Mouse (Mus musculus): ENCODE data around the gene Pank3. TPM values are rescaled to one million over a fixed set of nuclear protein-coding genes. Genes with fewer than 3 reads are reported as not detected.
"Not testable (repeated sequence)": the region's sequence is repeated elsewhere in the genome, so short reads cannot be mapped to it uniquely, and the experiment has no call there.

Pank3 gene
- total RNA-seq, 4 experiments from 2014 or later: 15.8 to 18.8 (median 18.4) TPM

- no peak for DNase-seq (ENCODE audit: low spot score)
Measured at GRCm38 (mm10) chr11:35776452-35776851, 7.2 kb downstream of the Pank3 start.

GRCm38 (mm10) chr11:35780336-35780735 lies 11.1 kb downstream of the Pank3 start:
- no peak for DNase-seq (ENCODE audit: low spot score)

- DNase-seq (ENCODE audit: low spot score): no peak
Measured at GRCm38 (mm10) chr11:35782444-35782843, 13.2 kb downstream of the Pank3 start.

GRCm38 (mm10) chr11:35783038-35783437 lies 13.8 kb downstream of the Pank3 start:
- DNase-seq (ENCODE audit: low spot score): no peak

DNA sequence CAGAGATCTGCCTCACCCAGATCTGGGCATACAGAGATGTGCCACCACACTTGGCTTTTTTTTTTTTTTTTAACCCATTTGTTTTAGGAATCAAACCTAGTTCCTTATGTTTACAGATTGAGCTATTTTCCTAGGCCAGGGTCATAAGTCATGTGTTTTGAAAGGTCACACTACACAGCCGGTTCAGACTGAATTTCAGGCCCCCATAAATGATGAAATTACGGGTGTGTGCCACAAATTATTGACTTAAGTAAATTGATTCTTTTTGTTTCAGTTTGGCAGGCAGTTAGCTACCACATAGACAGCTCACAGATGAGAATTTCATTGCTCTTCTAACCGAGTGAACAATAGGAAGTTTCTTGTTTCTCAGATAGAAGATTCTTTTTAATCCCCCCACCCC lies 14.7 kb downstream of the Pank3 start:
- DNase-seq (ENCODE audit: low spot score): no peak

DNA sequence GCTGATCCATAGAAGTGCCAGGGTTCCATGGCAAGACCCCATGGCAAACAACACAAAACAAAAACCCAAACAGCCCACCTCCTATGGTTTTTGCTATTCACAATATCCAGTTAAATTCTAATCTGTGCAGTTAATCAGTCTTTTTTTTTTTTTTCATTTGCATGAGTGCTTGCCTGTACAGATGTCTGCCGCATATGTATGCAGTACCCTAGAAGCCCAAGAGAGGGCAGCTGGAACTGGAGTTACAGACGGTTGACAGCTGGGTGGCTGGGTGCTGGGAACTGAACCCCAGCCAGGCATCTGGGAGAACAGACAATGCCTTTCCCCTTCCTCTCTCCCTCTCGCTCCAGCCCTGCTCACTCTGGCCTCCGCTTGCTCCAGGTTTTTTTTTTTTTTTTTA lies 15.3 kb downstream of the Pank3 start:
- DNase-seq (ENCODE audit: low spot score): no peak

- no peak for DNase-seq (ENCODE audit: low spot score)
Measured at GRCm38 (mm10) chr11:35788443-35788842, 19.2 kb downstream of the Pank3 start.

DNA sequence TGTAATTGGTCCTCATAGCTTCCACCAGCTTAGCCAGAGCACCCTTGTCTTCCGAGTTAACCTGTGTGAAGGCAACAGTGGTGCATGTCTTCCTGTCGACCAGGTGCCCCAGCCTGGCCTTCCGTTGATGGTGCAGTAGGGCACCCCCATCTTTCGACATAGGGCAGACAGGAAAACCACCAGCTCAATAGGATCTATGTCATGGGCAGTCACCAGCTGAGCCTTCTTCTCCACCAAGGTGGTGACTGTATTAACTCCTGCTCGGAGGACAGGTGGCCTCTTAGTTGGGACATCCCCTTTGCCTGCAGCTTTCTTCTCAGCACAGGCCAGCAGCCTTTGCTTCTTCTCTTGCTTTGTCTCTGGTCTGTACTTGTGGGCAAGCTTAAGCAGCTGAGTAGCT lies 23.5 kb downstream of the Pank3 start:
- not testable (repeated sequence) for DNase-seq (ENCODE audit: low spot score)

GRCm38 (mm10) chr11:35797751-35798494 lies 28.6 kb downstream of the Pank3 start:
- DNase-seq (ENCODE audit: low spot score): no peak

DNA sequence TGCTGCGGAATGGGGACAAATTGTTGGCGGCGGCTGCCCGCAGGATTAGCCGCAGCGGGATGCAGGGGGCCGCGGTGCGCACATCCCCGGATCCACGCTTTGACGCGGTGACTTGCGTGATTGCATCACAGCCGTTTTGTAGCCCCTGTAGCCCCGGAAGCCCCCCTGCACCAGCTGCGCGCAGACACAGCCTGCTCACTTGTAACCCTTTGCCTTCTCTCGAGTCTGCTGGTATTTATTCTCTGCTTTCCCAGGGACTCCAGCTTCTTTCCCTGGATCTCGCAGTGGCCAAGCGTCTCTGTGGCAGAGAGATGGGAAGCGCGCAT lies 29.2 kb downstream of the Pank3 start:
- DNase-seq (ENCODE audit: low spot score): no peak

DNA sequence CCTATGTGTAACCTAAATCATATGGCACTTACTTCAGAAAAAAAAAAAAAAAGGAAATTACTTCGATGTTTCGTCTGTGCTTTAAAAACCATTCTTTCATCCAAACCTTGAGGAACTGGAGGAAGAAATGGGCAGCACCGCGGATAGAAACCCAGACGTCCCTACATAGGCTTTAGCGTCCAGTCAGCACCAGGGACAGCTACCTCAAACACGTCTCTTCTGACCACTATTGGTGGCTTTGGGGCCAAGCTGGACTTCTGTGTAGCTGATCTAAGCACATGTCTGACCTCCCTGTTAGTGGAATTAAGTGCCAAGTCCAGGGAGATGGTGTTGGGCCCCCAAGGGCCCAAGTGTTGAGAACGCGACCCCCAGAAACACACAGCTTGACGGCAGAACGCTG lies 29.6 kb downstream of the Pank3 start, which contains the start of gene Fbll1:
Gene Fbll1 (minus strand): TSS at position 11 of the 400 bp plus-strand sequence.
- DNase-seq (ENCODE audit: low spot score): no peak

DNA sequence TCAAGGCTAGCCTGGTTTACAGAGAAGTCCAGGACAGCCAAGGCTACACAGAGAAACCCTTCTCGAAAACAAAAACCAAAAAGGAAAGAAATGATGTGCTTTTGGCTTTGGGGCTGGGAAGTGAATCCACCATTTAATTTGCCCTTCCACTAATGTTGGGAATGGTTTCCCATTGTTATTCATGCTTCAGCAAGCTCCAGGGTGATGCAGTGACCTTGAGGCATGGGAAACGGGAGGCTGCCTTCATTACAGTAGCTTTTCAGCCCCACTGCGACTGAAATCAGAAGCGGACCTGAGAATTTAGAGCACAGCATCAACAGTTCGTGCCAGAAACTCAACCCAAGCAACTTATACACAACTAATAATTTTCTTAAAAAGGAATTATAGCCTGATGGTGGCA lies 32.0 kb downstream of the Pank3 start:
- no peak for DNase-seq (ENCODE audit: low spot score)

DNA sequence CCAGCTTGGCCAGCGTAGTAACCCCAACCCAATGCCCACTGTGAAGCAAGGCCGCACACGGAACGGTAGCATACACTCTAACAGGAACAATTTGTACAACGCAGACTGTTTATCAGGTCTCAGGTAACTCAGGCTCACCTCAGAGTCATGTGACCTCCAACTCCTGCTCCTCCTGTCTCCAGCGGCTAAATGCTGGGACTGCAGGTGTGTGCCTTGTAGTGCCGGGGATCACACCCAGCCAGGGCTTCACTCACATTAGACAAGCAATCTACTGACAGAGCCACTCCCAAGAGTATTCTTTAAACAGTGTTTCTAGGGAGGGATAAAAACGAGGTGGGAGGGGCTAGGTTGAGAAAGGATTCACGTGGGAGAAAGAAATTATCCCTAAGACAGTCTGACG lies 42.2 kb downstream of the Pank3 start:
- DNase-seq (ENCODE audit: low spot score): no peak

DNA sequence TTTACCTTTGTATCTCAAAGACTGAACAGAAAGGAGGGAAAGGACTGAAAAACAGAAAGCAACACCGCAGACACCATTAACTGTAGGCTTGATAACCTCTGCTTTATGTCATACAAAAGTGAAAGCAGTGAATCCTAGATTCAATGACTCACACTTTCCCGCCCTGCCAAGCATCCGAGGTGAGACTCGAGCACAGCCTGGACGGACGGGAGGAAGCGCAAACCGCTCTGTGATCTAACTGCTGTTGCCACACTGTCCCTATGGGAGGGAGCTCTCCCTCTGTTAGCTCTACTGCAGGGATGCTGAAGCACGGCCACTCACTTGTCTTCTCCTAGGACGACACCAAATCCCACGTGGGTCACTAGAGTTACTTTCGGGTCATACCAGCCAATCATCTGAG lies 47.0 kb downstream of the Pank3 start:
- no peak for DNase-seq (ENCODE audit: low spot score)

GRCm38 (mm10) chr11:35827714-35828113 lies 58.4 kb downstream of the Pank3 start:
- no peak for DNase-seq (ENCODE audit: low spot score)

DNA sequence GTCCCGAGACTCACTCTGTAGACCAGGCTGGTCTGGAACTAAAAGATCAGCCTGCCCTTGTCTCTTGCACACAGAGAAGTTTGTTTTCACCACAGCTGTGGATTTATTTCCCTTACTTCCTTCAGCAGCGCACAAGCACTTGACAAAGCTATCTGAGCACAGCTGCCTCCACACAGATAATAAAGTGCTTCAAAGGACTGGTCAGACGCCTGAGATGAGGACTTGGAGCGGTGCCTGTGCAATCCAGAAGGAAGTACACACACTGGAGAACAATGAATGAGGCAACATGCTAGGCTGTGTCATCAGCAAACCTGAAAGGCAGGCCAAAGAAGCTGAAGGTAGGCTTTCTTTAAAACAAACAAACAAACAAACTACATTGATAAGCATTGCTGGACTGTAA lies 62.9 kb downstream of the Pank3 start:
- no peak for DNase-seq (ENCODE audit: low spot score)

DNA sequence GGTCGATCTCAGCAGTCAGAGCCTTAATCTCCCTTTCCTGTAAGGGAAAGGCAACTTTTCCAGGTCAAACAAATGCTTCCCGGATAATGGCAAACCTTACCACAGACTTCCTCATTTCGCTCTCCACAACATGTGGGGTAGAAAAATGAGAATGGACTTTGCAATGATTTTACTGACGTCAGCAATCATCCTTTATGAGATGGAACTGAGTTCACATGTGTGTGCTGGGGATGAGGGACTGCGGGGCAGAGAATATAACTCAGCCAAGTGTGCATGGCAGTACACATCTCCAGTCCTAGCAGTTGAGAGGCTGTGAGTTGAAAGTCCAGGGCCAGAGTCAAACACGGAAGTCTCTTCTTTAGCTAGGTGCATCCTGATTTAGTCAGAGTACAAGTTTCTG lies 64.0 kb downstream of the Pank3 start:
- no peak for DNase-seq (ENCODE audit: low spot score)

DNA sequence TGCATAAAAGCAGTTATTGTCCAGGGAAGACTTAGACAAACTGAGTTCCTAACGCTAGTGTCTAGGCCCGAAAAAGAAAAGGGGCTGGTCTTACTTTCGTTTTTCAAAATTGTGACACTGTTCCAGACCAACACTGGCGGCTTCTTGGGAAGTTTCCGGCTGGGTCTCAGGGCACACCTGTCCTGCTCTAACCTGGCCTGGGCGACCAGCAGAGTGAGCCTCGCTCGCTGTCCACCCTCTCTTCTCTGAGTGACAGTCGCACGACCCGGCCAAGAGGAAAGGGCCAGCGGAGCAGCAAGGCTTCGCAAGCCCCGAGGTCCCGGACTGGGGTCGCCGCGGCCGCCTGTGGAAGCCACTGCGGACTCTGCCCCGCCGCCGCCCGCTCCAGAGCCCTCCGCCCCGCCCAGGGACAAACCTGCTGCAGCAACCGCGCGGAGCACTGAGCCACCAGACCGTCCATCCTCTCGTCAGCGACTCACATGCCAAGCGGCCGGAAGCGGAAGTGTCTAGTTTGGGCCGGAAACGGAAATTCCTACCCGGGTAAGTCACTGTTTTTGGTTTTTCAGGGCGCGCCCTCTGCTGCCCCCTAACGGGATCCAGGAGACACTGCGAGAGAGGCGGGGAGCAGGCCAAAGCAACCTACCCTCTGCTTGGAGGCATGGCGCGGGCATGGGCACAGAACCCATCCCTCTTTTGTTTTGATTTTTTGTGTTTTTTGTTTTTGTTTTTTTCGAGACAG lies 64.9 kb downstream of the Pank3 start, which contains the start of gene Rars:
Gene Rars (minus strand): TSS at position 485 of the 739 bp plus-strand sequence.
- peak; percentile 97 for DNase-seq (ENCODE audit: low spot score)

DNA sequence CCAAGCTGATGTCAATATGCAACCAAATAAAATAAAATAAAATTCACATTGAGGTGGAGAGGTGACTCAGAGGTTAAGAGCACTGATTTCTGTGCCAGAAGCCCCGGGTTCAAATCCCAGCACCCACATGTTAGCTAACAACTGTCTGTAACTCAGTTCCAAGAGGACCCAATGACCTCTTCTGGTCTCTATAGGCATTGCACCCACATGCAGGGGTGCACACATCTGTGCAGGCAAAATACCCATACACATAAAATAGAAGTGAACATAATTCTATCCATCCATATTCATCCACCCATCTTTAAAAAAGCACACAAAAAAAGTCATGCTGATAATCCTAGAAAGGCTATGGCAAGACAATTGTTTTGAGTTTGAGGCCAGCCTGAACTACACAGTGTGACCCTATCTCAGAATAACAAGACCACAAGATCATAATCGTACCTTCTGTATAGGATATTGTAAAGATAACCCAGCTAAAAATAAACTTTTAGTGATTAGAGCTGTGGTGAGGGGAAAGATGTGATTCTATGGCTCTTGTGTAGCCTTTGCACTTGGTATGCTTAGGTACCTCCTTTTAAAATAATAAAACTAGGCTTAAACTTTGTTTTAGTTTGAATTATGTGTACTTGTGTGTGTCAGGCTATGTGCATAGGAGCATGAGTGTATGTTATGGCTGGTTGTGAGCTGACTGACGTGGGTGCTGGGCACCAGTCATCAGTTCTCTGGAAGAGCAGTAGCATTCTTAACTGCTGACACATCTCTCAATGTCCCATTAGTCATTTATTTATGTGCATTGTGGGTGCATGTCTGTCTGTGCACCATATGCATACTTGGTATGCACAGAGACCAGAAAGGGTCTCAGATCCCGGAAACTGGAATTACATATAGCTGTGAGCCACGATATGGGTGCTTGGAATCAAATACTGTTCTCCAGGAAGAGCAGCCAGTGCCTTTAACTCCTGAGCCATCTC lies 68.2 kb downstream of the Pank3 start:
- DNase-seq (ENCODE audit: low spot score): no peak

DNA sequence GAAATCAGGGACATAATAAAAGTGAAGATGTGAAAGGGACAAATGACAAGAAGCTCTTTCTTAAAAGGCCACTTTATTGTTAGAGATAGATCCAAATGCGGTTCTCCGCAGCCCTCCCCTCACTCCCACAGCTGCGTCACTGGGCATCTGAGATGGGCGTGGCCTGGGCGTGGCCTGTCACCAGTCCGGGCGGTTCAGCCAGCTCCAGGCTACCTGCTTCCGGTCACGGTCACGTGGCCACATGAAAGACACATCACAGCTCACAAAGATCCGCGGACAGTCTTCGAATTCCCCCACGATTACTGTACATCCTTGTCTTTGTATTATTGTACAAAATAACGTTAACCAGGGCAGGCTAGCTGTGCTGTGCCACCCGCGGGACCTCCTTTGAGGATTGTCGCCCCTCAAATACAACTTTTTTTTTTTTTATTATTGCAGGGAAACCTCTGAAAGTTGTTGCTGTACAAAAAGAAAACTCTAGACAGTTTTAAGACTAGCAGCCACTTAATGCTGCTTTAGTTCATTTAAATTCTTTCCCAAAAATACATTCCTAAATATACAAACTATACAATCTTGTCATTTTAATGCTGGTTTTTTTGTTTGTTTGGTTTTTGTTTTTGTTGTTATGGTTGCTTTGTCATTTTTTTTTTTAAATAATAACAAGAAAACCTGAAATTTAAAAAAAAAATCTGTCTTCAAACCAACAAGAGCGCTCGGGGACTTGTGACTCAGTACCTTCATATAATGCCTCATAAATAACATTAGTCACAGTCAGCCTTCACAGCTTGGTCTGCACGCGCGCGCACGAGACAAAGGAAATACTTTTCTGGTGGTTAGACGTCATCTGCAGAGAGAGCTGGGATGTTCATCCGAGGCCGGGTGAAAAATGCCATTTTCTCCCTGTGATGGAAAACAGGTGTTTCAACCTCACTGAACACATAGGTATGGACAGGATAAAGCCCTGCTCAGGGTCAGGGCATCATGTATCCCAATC lies 69.4 kb downstream of the Pank3 start:
- peak; percentile 89 for DNase-seq (ENCODE audit: low spot score)

- DNase-seq (ENCODE audit: low spot score): no peak
Measured at GRCm38 (mm10) chr11:35840282-35840681, 71.0 kb downstream of the Pank3 start.
